Mouse (Mus musculus) inflammation-experienced regulatory T-cells, adult 6 months (primary cell): ENCODE data around the gene Tmem110. TPM values are rescaled to one million over a fixed set of nuclear protein-coding genes. Genes with fewer than 3 reads are reported as not detected.
A peak's percentile ranks its signal among the peaks of the same experiment; 100 is the strongest.

Experiments
- ATAC-seq: one replicate; pipeline ENCODE4 v1.8.0; 2017
- polyA plus RNA-seq, 3 experiments: library from polyadenylated mRNA; unstranded; fragments of 100-300 nt; shearing (Covaris generic); gene quantifications; one replicate each; pipeline ENCODE4 v1.2.1; 2017

Tmem110 gene
- polyA plus RNA-seq, 3 experiments from 2014 or later: 6.2 to 7.5 (median 6.6) TPM

DNA sequence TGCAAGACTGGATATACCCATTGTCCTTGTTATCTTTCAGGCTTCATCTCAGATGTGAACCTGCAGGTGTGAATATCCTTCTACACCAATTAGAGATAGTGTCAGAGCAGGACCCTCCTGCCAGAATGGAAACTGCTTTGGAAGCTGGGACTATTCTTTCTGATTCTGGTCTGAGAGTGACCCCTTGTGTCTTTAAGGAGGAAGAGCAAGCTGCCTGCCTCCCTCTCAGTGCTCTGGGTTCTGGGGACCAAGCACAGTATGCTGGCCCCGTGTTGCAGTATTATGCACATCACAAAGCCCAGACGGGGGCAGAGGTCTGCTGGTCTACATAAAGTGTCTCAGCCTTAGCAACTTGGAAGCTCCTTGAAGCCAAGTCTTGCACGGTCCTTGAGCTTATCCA, 39.9 kb downstream of the Tmem110 start:
- ATAC-seq: no peak

DNA sequence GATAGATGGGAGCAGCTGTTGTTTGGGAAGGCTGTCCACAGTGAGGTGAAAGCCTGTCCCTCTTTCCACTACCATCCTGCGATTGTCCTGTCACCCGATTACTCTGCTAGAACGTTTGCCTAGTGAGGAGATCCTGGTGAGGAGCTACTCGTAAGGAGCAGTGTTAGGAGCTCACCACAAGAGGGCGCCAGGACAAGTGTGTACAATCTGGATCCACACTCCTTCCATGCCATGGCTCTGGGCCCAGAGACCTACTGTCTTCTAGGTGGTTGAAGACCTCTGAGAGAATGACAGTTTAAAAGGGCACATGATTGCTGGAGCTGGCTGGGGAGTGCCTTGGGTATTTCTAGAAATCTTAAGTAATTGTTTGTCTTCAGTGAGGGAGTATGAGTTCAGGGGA, 41.7 kb downstream of the Tmem110 start:
- ATAC-seq: no peak

DNA sequence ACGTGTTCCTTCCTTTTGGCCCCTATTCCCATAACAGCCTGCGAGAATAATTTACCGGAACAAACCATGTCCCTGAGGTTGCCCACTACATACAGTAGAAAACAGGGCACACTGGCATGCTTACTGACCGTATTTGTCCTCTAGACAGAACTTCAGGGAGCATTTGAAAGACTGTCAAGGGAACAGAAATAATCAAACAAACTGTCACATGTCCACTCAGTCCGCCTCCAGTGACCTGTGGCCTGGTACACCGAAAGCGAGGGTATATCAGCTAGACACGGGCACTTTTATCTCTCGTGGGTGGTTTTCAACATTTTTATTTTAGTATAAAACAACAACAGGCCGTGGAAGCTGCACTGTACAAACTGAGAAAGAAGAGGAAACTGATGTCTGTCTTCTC, 43.4 kb downstream of the Tmem110 start:
- ATAC-seq: no peak

DNA sequence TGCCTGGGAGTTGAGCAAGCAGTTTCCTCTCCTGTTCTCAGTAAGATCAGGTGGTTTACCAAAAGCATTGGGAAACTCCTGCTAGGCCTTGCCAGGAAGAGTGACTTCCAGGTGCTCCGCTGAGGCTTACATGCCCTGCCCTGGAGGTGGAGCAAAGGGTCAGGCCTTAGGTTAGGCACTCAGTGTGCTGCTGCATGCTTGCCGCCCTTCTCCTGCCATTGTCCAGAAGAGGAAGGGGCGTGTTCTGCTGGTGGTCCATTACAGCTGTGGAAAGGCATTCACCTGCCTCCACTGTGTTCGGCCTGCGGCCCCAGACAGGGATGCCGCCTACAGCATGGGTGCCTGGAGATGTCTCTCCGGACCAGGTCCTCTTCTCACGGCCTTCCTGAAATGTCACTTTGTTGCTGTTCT, 44.0 kb downstream of the Tmem110 start:
- ATAC-seq: no peak

DNA sequence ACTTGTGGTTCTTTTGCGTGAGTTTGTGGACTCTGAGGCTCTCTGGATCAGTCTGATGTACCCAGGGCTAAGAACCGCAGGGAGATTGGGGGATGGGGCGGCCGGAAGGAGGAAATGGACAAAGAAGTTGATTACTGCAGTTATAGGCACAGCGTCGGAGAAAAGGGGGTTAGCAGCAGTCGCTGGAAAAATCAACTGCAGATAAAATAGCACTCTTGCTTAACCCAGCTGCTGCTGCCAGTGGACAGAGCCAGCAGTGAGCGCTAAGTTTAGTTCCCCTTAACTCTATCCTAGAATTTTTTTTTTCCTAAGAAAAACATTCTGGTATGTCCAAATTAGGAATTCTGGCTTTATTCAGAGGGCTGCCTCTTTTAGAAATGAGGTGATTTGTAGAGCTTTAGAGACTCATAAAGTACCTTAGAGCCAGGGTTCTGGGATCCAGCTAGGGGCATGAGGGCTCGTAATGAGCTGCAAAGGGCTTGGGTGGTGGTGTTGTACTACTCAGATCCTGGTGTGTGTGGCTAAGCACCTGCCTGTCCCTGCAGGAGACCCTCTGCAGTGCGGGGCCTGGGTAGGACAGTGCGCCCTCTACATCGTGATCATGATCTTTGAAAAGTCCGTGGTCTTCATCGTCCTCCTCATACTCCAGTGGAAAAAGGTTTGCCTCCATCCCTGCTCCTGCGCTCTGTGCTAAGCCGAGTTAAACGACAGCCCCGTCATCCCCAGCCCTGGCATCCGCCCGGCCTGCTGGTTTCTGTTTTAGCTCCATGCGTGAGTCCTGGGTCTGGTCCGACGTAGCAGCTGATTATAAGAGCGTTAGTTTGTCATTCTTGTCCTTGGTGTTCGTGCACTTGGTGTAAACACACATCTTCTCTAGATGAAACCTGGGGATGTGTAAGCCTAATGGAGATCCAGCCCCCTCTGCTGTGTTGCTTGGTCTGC, 45.1 kb downstream of the Tmem110 start:
- ATAC-seq: no peak

DNA sequence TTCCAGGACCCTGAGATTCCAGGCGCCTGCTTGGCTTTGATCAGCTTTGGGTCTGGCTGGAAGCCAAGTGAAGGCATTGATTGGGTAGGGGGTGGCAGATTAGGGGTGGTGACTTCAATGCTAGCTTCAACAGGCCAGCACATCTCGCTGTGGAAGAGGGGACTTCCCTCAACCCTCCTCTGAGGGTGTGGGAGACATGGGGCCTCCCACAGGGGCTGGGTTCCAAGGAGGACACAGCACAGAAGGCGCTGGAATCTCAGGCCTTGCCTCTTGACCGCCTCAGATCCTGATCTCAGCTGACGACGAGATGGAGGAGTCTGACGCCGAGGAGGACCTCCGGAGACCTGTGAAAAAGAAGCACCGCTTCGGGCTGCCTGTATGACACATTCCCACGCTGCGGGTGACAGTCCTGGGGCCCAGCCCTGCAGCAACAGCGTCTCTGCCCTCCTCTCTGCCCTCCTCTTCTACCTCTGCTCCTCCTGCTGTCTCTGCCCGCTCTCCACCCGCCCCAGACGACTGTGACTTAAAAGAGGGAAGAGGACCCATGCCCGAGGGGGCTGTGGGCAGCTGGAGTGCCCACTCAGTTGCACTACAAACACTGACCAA, 48.8 kb downstream of the Tmem110 start:
- ATAC-seq: no peak

DNA sequence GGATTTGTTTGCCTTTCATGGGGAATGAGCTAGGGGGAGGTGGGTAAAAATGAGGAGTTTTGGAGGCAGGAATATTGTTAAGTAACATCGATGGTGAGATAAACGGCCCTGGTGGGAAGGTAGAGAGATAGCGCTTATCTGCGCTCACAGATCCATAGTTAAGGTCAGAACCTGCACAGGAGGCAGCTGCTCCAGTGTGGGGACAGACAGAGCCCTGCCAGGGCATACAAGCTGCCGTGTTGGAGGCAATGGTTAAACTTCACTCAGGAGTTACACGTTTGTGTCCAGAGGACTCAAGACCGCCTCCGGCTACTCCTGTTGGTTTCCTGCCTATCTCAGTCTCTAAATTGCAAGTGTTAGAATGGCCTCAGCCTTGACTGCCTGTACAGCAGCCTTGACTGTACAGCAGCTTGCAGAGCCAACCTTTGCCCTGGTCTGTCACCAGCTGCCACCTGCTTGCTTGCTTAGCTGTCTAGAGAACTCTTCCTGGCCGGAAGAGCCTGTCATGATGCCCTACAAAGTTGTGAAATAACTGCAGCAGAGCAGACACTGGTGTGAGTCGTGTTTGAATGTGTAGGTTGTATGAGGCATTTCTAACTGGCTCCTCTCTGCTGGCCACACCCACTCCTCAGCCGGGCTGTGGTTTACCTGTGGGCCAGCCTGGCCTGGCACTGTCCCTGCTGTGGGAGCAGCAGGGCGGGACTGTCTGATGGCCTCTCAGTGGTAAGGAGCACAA, 49.9 kb downstream of the Tmem110 start:
- ATAC-seq: no peak

DNA sequence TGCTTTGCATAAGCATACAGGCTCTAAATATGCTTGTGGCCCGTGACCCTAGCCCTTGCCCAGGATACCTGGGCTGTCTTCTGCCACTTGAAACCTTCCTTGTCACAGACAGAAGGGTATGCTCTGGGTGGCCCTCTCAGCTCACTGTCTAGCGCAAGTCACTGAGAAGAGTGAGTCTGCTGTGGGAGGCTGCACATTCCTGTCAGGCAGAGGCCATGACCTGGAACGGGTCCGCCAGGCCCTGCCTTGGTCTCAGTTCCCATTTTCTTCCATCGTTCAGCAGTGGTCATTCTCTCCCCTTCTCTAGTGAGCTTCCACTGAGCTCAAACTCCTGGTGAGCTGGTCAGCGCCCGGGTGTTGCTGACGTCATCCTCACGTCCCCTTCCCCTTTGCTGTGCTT, 50.6 kb downstream of the Tmem110 start:
- ATAC-seq: no peak

DNA sequence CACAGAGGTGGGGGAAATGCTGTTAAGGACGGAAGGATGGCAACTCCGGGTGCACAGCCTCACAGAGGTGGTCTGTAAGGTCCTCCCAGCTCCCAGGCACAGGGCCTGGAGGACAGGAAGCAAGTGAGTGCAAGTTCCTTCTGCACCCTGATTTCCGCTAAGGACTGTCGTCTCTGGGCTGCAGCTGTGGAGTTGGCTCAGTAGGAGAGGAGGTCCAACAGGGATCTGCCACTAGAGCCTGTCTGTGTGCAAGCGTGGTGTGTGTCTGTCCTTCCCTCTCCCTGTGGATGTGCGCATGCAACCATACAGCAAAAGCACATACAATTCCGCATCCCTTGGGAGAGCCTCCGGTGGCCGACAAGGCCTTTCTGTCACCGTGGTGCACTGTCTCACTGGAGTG, 51.1 kb downstream of the Tmem110 start:
- ATAC-seq: no peak

DNA sequence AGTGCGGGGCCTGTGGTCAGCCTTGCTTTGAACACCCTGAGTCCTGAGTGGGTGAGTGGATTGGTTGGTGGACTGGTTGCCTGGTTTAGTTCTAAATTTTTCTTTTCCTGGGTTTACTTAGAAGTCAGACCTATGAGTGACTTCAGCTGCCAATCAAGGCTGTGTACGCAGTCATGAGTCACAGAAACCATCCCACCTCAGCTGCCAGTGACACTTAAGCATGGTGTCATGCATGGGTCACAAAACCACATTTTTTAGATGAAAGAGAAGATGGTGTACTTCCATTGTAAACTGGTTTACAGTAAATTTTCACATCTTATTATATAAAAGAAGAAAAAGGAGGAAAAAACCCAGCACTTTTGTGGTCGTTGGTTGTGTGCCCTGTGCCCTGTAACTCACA, 52.4 kb downstream of the Tmem110 start:
- ATAC-seq: peak; percentile 28

DNA sequence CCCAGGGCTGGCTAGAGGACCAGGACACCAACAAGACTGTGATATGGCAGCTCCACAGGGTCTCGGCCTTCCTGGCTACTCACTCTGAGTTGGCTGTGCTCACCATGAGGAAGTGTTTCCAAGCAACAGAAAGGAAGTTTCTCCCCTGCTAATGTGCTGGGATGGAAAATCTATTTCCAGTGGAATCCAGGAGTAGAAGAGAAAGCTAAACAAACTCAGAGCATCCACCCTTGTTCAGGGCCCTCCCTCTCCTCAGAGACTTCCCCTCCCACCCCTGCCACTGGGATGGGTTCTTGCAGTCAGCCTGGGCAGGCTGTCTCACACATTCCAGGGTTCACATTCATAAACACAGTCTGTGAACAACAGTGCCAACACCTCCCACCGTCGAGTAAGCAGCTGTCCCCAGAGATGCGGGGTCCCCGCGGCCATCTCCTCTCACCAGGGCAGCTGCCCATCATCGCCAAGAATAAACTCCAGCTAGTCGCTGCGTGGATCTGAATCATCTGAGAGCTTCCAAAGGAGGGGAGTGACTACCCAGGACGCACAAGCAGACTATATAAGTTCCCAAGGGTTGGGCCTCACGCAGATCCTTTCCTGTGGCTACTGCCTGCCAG, 53.7 kb downstream of the Tmem110 start, which contains the start of gene Mustn1:
Mustn1 (plus strand) TSS at position 243 of the 614 bp plus-strand sequence.
- ATAC-seq: no peak

DNA sequence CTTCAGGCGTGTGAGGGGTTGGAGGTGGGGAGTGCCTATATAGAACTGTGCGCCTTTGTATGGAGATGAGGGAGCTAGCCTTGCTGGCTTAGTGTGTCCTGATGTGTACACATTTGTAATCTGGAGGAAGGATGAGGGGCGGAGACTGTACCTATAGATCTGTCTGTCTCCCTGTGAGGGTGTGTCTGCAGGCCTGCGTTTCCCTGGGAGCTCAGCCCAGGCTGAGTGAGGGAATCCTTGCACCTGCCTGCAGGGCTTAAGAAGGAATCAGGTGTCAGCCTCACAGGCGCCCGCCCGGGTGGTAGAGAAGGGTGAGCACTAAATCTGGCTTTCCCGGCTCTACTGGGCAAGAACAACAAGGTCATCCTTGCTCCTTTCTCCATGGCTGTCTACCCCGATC, 54.4 kb downstream of the Tmem110 start:
- ATAC-seq: no peak

DNA sequence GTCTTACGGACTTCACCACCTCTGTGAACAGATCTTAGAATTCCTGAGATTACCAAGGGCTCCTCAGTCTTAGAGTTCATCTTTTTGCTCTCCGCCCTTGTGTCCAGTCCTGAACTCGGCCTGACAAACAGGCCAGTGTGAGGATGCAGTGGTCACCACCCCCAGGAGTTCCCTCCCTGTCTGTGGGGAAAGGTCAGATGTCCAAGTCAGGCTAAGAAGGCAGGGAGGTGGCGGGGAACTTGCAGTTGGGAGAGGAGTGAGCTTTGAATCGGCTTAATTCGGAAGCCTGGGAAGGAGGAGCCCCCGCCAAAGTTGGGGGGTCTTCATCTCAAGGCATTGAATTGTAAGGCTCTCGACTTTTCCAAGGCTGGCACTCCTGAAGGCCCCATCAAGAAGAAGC, 54.9 kb downstream of the Tmem110 start:
- no peak for ATAC-seq

DNA sequence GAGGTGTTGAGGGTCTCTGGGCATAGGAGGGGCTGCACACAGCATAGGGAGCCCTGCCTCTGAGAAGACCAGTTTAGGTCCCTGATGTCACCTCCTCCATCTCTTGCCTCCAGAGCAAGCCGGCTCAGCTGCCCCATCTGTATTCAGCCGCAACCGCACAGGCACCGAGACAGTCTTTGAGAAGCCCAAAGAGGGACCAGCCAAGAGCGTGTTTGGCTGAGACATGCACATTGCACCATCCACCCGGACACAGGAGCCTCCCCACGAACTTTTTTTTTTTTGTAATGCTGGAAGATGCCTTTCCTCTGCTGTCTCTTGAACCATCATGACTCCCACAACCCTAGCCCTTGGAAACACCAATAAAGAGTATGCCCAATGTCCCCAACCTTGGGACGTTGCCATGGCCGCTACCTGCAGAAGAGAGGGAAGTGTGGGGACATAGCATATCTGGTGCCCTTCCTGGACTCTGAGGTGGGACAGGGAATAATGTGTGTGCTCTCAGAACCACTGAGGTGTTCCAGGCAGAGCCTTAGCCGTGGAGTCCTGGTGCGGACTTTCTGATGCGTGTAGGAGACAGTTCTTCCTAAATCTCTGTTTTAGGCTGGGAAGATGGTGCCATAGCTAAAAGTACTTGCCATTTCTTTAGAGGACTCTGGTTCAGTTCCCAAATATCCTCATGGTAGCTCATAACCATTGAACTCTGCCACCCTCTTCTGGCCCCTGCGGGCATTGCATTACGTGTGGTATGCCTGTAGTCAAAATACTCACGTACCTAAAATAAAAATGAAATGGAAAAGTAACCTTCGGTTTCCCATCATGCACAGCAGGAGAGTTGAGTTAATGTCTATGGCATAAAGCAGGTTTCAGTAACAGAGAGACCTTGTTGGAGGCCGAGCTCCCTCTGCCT, 55.7 kb downstream of the Tmem110 start:
- no peak for ATAC-seq

DNA sequence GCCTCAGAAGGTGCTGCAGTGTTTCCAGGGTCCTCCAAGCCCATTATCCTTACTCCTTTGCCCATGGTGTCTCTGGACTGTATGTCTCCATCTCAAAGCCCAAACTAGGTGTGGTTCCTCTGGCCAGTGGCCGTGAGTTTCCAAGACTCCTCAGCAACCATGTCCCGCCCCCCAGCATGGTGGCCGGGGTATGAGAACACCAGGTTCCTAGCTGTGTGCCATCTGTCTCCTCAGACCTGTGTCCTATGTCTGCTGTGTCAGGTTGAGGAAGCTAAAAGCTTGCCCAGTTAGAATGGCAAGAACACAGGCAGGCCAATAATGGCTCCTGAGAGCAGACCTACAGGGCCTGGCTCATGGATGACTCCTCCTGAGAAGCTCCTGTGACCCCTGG, 56.3 kb downstream of the Tmem110 start:
- ATAC-seq: no peak

DNA sequence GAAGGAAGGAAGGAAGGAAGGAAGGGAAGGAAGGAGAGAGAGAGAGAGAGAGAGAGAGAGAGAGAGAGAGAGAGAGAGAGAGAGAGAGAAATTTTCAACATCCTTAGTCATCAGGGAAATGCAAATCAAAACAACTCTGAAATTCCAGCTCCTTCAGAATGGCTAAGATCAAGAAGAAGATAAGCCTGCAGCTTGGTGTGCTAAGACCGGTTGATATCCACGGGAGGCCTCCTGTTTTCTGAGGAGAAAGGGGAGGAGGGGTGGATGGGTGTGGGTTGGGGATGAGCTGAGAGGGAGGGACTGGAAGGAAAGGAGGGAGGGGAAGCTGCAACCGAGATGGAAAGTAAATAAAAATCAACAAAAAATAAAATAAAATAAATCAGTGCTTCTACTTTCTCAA, 59.9 kb downstream of the Tmem110 start:
- ATAC-seq: no peak

DNA sequence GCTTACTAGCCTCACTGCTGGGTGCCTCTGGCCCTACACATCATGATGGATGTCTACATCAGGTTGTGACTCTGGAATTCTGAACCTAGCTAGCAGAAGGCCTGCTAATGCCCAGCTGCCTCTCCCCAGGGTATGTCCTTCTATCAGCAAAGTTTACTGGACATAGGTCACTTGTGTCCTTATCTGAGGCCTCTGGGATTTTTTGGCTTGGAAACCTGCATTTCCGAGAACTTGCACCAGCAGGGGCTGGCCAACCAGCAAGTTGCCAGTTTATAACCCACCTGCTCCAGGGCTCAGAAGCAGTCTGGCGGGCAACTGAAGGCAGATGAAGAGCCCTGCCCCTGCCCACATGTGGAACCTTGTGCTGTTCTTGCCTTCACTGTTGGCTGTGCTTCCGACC, 60.8 kb downstream of the Tmem110 start, which contains the start of gene Itih4:
Itih4 (plus strand) TSS at position 273 of the 400 bp plus-strand sequence.
- no peak for ATAC-seq

DNA sequence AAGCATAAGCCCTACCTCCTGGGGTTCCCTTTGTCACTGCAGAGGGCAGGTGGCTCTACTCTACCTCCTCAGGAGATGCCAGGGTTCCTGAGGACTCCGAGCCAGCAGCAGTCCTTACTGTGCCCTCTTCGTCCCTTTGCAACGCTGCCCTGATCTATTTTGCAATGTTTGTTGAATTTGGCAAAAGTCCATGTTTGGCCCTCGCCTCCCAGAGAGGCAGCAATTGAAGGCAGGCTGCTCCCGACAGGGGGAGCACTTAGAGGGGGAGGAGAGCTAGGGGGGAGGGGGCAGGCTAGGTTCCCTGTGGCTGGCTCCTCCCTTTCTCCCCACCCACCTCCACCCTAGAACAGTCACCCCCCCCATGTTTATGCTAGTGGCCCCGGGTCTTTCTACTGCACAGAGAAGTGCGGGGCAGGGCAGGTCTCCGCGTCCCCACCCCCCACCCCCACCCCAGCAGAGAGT, 62.9 kb downstream of the Tmem110 start:
- ATAC-seq: no peak

DNA sequence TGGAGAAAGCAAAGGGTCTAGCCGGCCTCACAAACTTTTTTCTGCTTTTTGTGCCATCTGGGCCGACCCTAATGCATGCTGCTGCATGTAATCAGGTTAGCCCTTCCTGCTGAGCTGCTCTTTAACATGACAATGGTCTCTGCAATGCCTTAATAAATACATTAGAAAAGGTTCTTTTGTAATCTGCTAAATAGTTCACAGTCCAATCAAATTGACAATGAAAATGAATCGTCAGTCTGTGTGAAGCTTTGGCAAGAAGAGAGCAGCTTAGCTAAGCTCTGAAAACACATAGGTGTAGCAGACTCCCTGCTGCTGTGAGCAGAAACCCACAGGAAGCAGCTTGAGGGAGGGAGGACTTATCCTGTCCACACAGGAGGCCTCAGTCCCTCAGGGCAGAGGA, 74.6 kb downstream of the Tmem110 start:
- ATAC-seq: no peak

DNA sequence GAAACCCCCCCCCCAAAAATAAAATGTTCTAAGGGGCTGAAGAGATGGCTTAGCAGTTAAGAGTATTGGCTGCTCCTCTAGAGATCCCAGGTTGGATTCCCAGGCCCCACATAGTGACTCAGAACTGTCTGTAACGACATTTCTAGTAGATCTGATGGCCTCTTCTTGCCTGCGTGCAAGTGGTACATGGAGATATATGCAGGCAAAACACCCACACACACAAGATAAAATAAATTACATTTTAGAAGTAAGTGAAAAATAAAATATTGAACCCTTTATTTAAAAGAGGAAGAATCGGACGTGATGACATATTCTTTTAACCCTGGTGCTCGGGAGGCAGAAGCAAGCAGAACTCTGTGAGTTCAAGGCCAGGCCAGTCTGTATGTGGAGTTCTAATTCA, 77.2 kb downstream of the Tmem110 start:
- ATAC-seq: no peak

DNA sequence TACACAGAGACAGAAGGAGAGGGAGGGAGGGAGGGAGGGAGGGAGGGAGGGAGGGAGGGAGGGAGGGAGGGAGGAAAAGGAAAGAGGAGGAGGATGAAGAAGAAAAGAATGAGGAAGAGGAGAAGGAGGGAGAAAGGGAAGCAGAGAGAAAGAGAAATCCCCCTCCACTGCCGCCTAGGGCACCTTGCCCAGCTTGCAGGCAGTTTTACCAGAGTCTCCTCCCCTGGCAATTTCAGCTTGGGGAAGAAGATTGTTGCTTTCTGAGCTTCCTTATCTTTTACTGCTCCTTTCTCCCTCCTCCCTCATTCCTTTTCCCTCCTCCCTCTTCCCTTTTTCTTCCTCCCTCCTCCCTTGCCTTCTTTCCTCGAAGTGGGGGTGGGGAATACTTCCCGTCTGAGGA, 77.6 kb downstream of the Tmem110 start:
- ATAC-seq: no peak

DNA sequence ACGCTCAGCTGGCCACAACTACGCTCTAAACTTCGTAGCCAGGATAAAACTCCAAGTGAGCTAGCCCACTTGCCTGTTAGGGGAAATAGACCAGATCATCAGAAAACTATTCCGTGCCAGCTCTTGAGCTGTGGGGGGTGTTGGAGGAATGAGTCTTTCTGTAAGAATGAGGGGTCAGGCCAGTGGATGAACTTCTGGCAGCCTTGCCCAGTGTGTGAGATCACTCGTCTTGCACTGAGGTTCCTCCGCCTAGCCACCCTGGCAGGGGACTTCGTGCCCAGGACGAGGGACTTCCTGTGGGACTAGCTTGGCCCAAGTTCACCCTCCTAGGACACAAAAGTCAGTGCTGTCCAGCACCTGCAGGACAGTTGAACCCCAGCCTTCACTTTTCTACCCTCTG, 78.9 kb downstream of the Tmem110 start:
- no peak for ATAC-seq
